Mouse (Mus musculus) E14TG2a.4 (cell line): ENCODE measurements at regions not wholly inside any gene's neighbourhood (a gene's known extent, or its start where the extent isn't known, plus 50 kb on each side); places are given as distances from the start of the nearest gene placed in this dataset.

Experiments used
- CTCF ChIP-seq: conservative IDR thresholded peaks from 2 replicates; pipeline ENCODE4 v1.5.1; 2014; ENCODE audit warnings: low read length
- NANOG ChIP-seq: IDR thresholded peaks from 2 replicates; pipeline ENCODE4 v1.6.1; 2014; ENCODE audit warnings: borderline replicate concordance, low read length, mixed read lengths

DNA sequence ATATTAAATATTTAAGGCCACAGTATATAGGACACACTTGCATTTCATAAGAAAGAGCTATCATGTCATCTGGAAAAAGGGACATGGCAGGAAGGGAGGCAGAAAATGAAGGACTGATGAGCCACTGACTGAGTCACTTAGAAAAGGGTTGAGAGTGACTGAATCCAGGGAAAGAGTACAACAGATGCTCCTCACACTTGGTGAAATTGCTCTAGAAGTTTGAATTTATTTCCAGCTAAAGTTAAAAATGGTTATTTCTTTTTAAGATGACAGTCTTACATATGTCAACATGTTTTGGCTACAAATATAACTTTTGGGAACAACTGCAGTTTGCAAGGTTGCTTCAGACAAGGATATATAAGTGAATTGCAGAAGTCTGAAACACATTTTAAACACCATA, 609.0 kb upstream of the Lmcd1 start:
- TF ChIP-seq NANOG = no peak
- no peak for TF ChIP-seq CTCF
